ENCODE assay signal across 28 mouse cellular contexts in genomic region chr16:18253866-18254265, GRCm38 (mm10). TPM values are rescaled to one million over a fixed set of nuclear protein-coding genes. Genes with fewer than 3 reads are reported as not detected.
DNase-seq lines count a peak whose midpoint lies in the region; ATAC-seq and TF ChIP-seq lines count a peak whose summit lies in the region.
"Had no signal": no experiment of that assay in that cellular context is flagged by ENCODE, and none has a peak within 500 bp of the region (broad histone marks: within the 10 kb centered on the region; RNA-seq: fewer than 3 reads in every experiment).

No protein-coding gene starts in this region.

- no peak for DNase-seq in CH12.LX (ENCODE audit: extremely low read depth)
- DNase-seq in kidney, adult 8-10 months = no peak
- no peak for DNase-seq in cerebellum, postnatal 14 days
- DNase-seq: adrenal gland, adult 2 months; adrenal gland, postnatal 14 days; cerebellum, adult 11 months; cerebellum, adult 2 months; cerebellum, adult 9-11 months; cerebellum, postnatal 36 days; gastrocnemius, postnatal 10 days; gastrocnemius, postnatal 36 days; heart, postnatal 10 days; heart, postnatal 36 days had no signal

- dilution Hi-C loops in CH12.LX (cut with MboI; ENCODE audit: extremely low pct_ligation_motif_present, extremely low pct_unique_long_range_greater_than_20kb, low sequenced_read_pairs) = no loop called here

- no peak for TF ChIP-seq CTCF in intestine, postnatal 0 days (IDR thresholded peaks at IDR 0.05; ENCODE audit: low read depth)
- no peak for TF ChIP-seq CTCF in CH12.LX (conservative IDR thresholded peaks at IDR 0.05 in 1 of 2, IDR thresholded peaks at IDR 0.05 in 1 of 2; ENCODE audit: low read depth in 2 of 2, low read length in 2 of 2)
- no peak for TF ChIP-seq CTCF in cortical plate, adult 2 months (IDR thresholded peaks at IDR 0.05; ENCODE audit: extremely low read depth, insufficient read depth, low read length)

- H3K79me2 ChIP-seq in CH12.LX (replicated peaks; ENCODE audit: control insufficient read depth, extremely low read depth, insufficient read depth, poor library complexity, severe bottlenecking) = peaks cover 23% of the 10 kb centered on the region

- TF ChIP-seq POLR2A in CH12.LX (IDR thresholded peaks at IDR 0.05; ENCODE audit: low read depth, low read length) = peak; percentile 44
- 0 out of 2 replicates have a peak, but pooled peaks have one; percentile 34 for TF ChIP-seq POLR2A in cortical plate, adult 2 months (IDR thresholded peaks at IDR 0.05; ENCODE audit: extremely low read depth, insufficient read depth, low read length)

- no peaks in the 10 kb centered on the region for H3K27me3 ChIP-seq in intestine, postnatal 0 days (replicated peaks; ENCODE audit: control insufficient read depth, insufficient read depth, low read length)
- H3K27me3 ChIP-seq in intestine, embryonic 15.5 days (replicated peaks) = no peaks in the 10 kb centered on the region
- H3K27me3 ChIP-seq in CH12.LX (replicated peaks) = no peaks in the 10 kb centered on the region
- H3K27me3 ChIP-seq: heart, embryonic 12.5 days; heart, embryonic 15.5 days; hindbrain, embryonic 13.5 days had no signal

- no peak overlapping the region for H3K4me2 ChIP-seq in intestine, postnatal 0 days (replicated peaks; ENCODE audit: low read depth)
- no peak overlapping the region for H3K4me2 ChIP-seq in intestine, embryonic 15.5 days (replicated peaks)
- no peak overlapping the region for H3K4me2 ChIP-seq in CH12.LX (ENCODE audit: insufficient read depth, low read depth, poor library complexity, severe bottlenecking)
- H3K4me2 ChIP-seq: heart, embryonic 12.5 days; heart, embryonic 15.5 days; hindbrain, embryonic 13.5 days had no signal

- no peak overlapping the region for H3K9ac ChIP-seq in intestine, postnatal 0 days (ENCODE audit: low read depth, low read length)
- H3K9ac ChIP-seq in intestine, embryonic 15.5 days = no peak overlapping the region
- H3K9ac ChIP-seq in CH12.LX (ENCODE audit: insufficient read depth, low read depth) = no peak overlapping the region
- H3K9ac ChIP-seq: heart, embryonic 12.5 days; heart, embryonic 15.5 days; hindbrain, embryonic 13.5 days had no signal

- H3K9me3 ChIP-seq in intestine, postnatal 0 days (ENCODE audit: control insufficient read depth) = no peaks in the 10 kb centered on the region
- no peaks in the 10 kb centered on the region for H3K9me3 ChIP-seq in intestine, embryonic 15.5 days
- no peaks in the 10 kb centered on the region for H3K9me3 ChIP-seq in CH12.LX (replicated peaks; ENCODE audit: low read length)
- H3K9me3 ChIP-seq: forebrain, embryonic 10.5 days; G1E; heart, embryonic 12.5 days; heart, embryonic 15.5 days; hindbrain, embryonic 10.5 days; hindbrain, embryonic 13.5 days had no signal

- 0 out of 2 replicates have a peak overlapping the region, but pooled peaks have one; percentile 21 for H3K27ac ChIP-seq in intestine, postnatal 0 days (ENCODE audit: low read depth, low read length)
- no peak overlapping the region for H3K27ac ChIP-seq in intestine, embryonic 15.5 days
- no peak overlapping the region for H3K27ac ChIP-seq in CH12.LX (ENCODE audit: insufficient read depth, low read depth)
- H3K27ac ChIP-seq in cortical plate, adult 2 months (ENCODE audit: insufficient read depth, low read length) = no peak overlapping the region
- H3K27ac ChIP-seq: forebrain, embryonic 10.5 days; heart, embryonic 15.5 days; hindbrain, embryonic 10.5 days; hindbrain, embryonic 13.5 days had no signal

- H3K4me3 ChIP-seq in intestine, postnatal 0 days (ENCODE audit: low read depth, low read length) = no peak overlapping the region
- H3K4me3 ChIP-seq in intestine, embryonic 15.5 days (replicated peaks) = no peak overlapping the region
- H3K4me3 ChIP-seq in CH12.LX (replicated peaks in 1 of 3; ENCODE audit: low read depth in 2 of 3, low read length in 2 of 3, poor library complexity in 1 of 3) = no peak overlapping the region
- H3K4me3 ChIP-seq in cortical plate, adult 2 months (ENCODE audit: insufficient read depth, low read length) = no peak overlapping the region
- H3K4me3 ChIP-seq: forebrain, embryonic 10.5 days; heart, embryonic 12.5 days; heart, embryonic 15.5 days; hindbrain, embryonic 10.5 days; hindbrain, embryonic 13.5 days had no signal

- TF ChIP-seq RAD21 in CH12.LX (IDR thresholded peaks at IDR 0.05; ENCODE audit: low read depth, low read length) = no peak

- 80% methylated on average over 1 of the region's 1 CpGs for WGBS in intestine, postnatal 0 days
- WGBS in intestine, embryonic 15.5 days = 93% methylated on average over 1 of the region's 1 CpGs

- H3K4me1 ChIP-seq in intestine, postnatal 0 days (replicated peaks; ENCODE audit: control insufficient read depth, insufficient read depth, low read length) = 0 out of 2 replicates have a peak, but pooled peaks cover 8% of the 10 kb centered on the region
- peaks cover 23% of the 10 kb centered on the region for H3K4me1 ChIP-seq in intestine, embryonic 15.5 days (replicated peaks)
- H3K4me1 ChIP-seq in CH12.LX (ENCODE audit: control insufficient read depth in 1 of 2, insufficient read depth in 2 of 2) = peaks cover 8 to 24% of the 10 kb centered on the region in 2 experiments
- H3K4me1 ChIP-seq in cortical plate, adult 2 months (ENCODE audit: control insufficient read depth, insufficient read depth, low read length) = peaks cover 8% of the 10 kb centered on the region; the same call in 1 of the 2 replicates

- ATAC-seq in intestine, postnatal 0 days = no peak
- ATAC-seq in intestine, embryonic 15.5 days = no peak
- ATAC-seq: forebrain, embryonic 14.5 days; hindbrain, embryonic 16.5 days; intestine, embryonic 16.5 days had no signal

- TF ChIP-seq EP300 in CH12.LX (IDR thresholded peaks at IDR 0.05; ENCODE audit: low read length) = no peak

- in situ Hi-C loops in CH12.LX (cut with MboI; ENCODE audit: low pct_ligation_motif_present, low pct_unique_long_range_greater_than_20kb, low sequenced_read_pairs) = loop anchor here (5.0 kb wide), 1 partner anchor 33 kb away; the partner anchor contains the start of gene Dgcr8

- peaks cover 73% of the 10 kb centered on the region for H3K36me3 ChIP-seq in intestine, postnatal 0 days (ENCODE audit: control insufficient read depth, insufficient read depth)
- peaks cover 58% of the 10 kb centered on the region for H3K36me3 ChIP-seq in intestine, embryonic 15.5 days
- H3K36me3 ChIP-seq in CH12.LX (replicated peaks in 1 of 2; ENCODE audit: control insufficient read depth in 1 of 2, insufficient read depth in 1 of 2, low read length in 1 of 2) = peaks cover 75 to 88% of the 10 kb centered on the region in 2 experiments

TF ChIP-seq in CH12.LX, 34 proteins besides CTCF, POLR2A, EP300 and RAD21:
- TF ChIP-seq POLR2AphosphoS2 (IDR thresholded peaks at IDR 0.05; ENCODE audit: low read depth, low read length) (no peak; the same call in 1 of the 2 replicates), NRF1 (IDR thresholded peaks at IDR 0.05; ENCODE audit: low read depth, low read length) (no peak), MXI1 (IDR thresholded peaks at IDR 0.05; ENCODE audit: low read depth, low read length) (no peak), NELFE (IDR thresholded peaks at IDR 0.05; ENCODE audit: low read depth, low read length) (no peak), JUND (conservative IDR thresholded peaks at IDR 0.05; ENCODE audit: low read depth, low read length) (no peak), SMC3 (IDR thresholded peaks at IDR 0.05; ENCODE audit: low read depth, low read length) (no peak), BHLHE40 (IDR thresholded peaks at IDR 0.05; ENCODE audit: low read depth, low read length) (no peak), ZNF384 (IDR thresholded peaks at IDR 0.05; ENCODE audit: low read depth, low read length) (no peak)
TF ChIP-seq in CH12.LX: peak in this region for 0.

RNA-seq across cellular contexts. Expression of gene Gm49776, which starts 4.3 kb away (rescaled TPM):
- 1.2 and 1.5 TPM in 2 replicates for polyA plus RNA-seq in intestine, postnatal 0 days (2015; fragmentation: Nextera tagmentation; extraction: Ambion mirVana)
- polyA plus RNA-seq in intestine, embryonic 15.5 days (2015; fragmentation: Nextera tagmentation; extraction: Ambion mirVana) = 3.3 TPM in 1 of 2 replicates, not detected in the other
- 0.25 TPM in 1 of 2 replicates, not detected in the other for total RNA-seq in CH12.LX (2012; rRNA removed)
- total RNA-seq in CH12.LX (2014; rRNA removed) = not detected in 2 replicates
- 25.0 TPM in 2 replicates for polyA plus RNA-seq in CH12.LX (2012; ENCODE audit: insufficient read length, low read depth)
- polyA plus RNA-seq in cortical plate, adult 2 months (2012; rRNA removed) = 0.36 TPM in 1 of 2 replicates, not detected in the other
- total RNA-seq: adrenal gland, postnatal 14 days; adrenal gland, postnatal 4 days; G1E; gastrocnemius, adult 18-20 months; gastrocnemius, postnatal 10 days; gastrocnemius, postnatal 36 days; granulocyte monocyte progenitor cell, adult 5-6 weeks; heart, postnatal 10 days; heart, postnatal 36 days had no signal
- polyA plus RNA-seq: adrenal gland, adult 2 months; G1E; hindbrain, embryonic 10.5 days; hindbrain, embryonic 16.5 days; intestine, embryonic 16.5 days had no signal

RNA-seq across cellular contexts. Expression of gene Ranbp1, which starts 5.3 kb away (rescaled TPM):
- polyA plus RNA-seq in intestine, postnatal 0 days (2015; fragmentation: Nextera tagmentation; extraction: Ambion mirVana) = 229 and 231 TPM in 2 replicates
- 535 and 668 TPM in 2 replicates for polyA plus RNA-seq in intestine, embryonic 15.5 days (2015; fragmentation: Nextera tagmentation; extraction: Ambion mirVana)
- total RNA-seq in CH12.LX (2012; rRNA removed) = 605 and 763 TPM in 2 replicates
- total RNA-seq in CH12.LX (2014; rRNA removed) = 1,124 and 1,127 TPM in 2 replicates
- polyA plus RNA-seq in CH12.LX (2012; ENCODE audit: insufficient read length, low read depth) = 1,263 and 1,327 TPM in 2 replicates
- 92.3 and 95.1 TPM in 2 replicates for polyA plus RNA-seq in cortical plate, adult 2 months (2012; rRNA removed)

RNA-seq across cellular contexts. Expression of gene Trmt2a, which starts 5.4 kb away (rescaled TPM):
- 26.1 and 28.7 TPM in 2 replicates for polyA plus RNA-seq in intestine, postnatal 0 days (2015; fragmentation: Nextera tagmentation; extraction: Ambion mirVana)
- 102 and 107 TPM in 2 replicates for polyA plus RNA-seq in intestine, embryonic 15.5 days (2015; fragmentation: Nextera tagmentation; extraction: Ambion mirVana)
- total RNA-seq in CH12.LX (2012; rRNA removed) = 155 and 208 TPM in 2 replicates
- 196 and 199 TPM in 2 replicates for total RNA-seq in CH12.LX (2014; rRNA removed)
- polyA plus RNA-seq in CH12.LX (2012; ENCODE audit: insufficient read length, low read depth) = 216 and 252 TPM in 2 replicates
- polyA plus RNA-seq in cortical plate, adult 2 months (2012; rRNA removed) = 72.9 and 84.7 TPM in 2 replicates

RNA-seq across cellular contexts. Expression of gene Zdhhc8, which starts 18.9 kb away (rescaled TPM):
- polyA plus RNA-seq in intestine, postnatal 0 days (2015; fragmentation: Nextera tagmentation; extraction: Ambion mirVana) = 4.3 and 5.0 TPM in 2 replicates
- 11.5 and 11.6 TPM in 2 replicates for polyA plus RNA-seq in intestine, embryonic 15.5 days (2015; fragmentation: Nextera tagmentation; extraction: Ambion mirVana)
- total RNA-seq in CH12.LX (2012; rRNA removed) = 10.3 and 12.1 TPM in 2 replicates
- 3.2 and 3.6 TPM in 2 replicates for total RNA-seq in CH12.LX (2014; rRNA removed)
- 9.5 and 15.2 TPM in 2 replicates for polyA plus RNA-seq in CH12.LX (2012; ENCODE audit: insufficient read length, low read depth)
- polyA plus RNA-seq in cortical plate, adult 2 months (2012; rRNA removed) = 176 and 186 TPM in 2 replicates

RNA-seq across cellular contexts. Expression of gene Dgcr8, which starts 35.2 kb away (rescaled TPM):
- polyA plus RNA-seq in intestine, postnatal 0 days (2015; fragmentation: Nextera tagmentation; extraction: Ambion mirVana) = 7.1 TPM in 2 replicates
- 21.4 and 24.8 TPM in 2 replicates for polyA plus RNA-seq in intestine, embryonic 15.5 days (2015; fragmentation: Nextera tagmentation; extraction: Ambion mirVana)
- total RNA-seq in CH12.LX (2012; rRNA removed) (31.8 and 44.1 TPM in 2 replicates), CH12.LX (2014; rRNA removed) (29.1 and 34.4 TPM in 2 replicates)
- polyA plus RNA-seq in CH12.LX (2012; ENCODE audit: insufficient read length, low read depth) = 39.9 and 42.9 TPM in 2 replicates
- 36.3 and 40.9 TPM in 2 replicates for polyA plus RNA-seq in cortical plate, adult 2 months (2012; rRNA removed)
